Mouse (Mus musculus) intestine, embryonic 15.5 days (tissue): Measurements from ENCODE around the gene Mindy4b-ps. TPM values are rescaled to one million over a fixed set of nuclear protein-coding genes. Genes with fewer than 3 reads are reported as not detected.
A peak's percentile ranks its signal among the peaks of the same experiment; 100 is the strongest.

ENCODE experiments used
- ATAC-seq: fragments of 200-750 bp; cut with Nextera tagmentation; 2 replicates; pipeline ENCODE4 v1.8.0; 2017; ENCODE audit warnings: moderate TSS enrichment, moderate library complexity
- H3K27ac ChIP-seq: fragments of 300-500 bp; sonication (generic); 2 replicates; pipeline ENCODE4 v1.5.1; 2015; ENCODE audit warnings: mild to moderate bottlenecking, inconsistent platforms
- H3K27me3 ChIP-seq: fragments of 300-500 bp; sonication (generic); replicated peaks from 2 replicates; pipeline ENCODE4 v1.6.1; 2015; ENCODE audit warnings: inconsistent platforms
- H3K36me3 ChIP-seq: fragments of 300-500 bp; sonication (generic); 2 replicates; pipeline ENCODE4 v1.6.1; 2015; ENCODE audit warnings: inconsistent platforms
- H3K4me1 ChIP-seq: fragments of 300-500 bp; sonication (generic); replicated peaks from 2 replicates; pipeline ENCODE4 v1.6.1; 2015; ENCODE audit warnings: inconsistent platforms
- H3K4me2 ChIP-seq: fragments of 300-500 bp; sonication (generic); replicated peaks from 2 replicates; pipeline ENCODE4 v1.6.1; 2015; ENCODE audit warnings: mild to moderate bottlenecking, inconsistent platforms
- H3K4me3 ChIP-seq: fragments of 300-500 bp; sonication (generic); replicated peaks from 2 replicates; pipeline ENCODE4 v1.5.1; 2015; ENCODE audit warnings: inconsistent platforms
- H3K9ac ChIP-seq: fragments of 300-500 bp; sonication (generic); 2 replicates; pipeline ENCODE4 v1.6.1; 2015; ENCODE audit warnings: inconsistent platforms
- H3K9me3 ChIP-seq: fragments of 300-500 bp; sonication (generic); 2 replicates; pipeline ENCODE4 v1.6.1; 2016; ENCODE audit warnings: inconsistent platforms
- WGBS: fragments of 180-500 bp; shearing (Covaris S2); methylation state at CpG from one replicate; pipeline ENCODE4 v1.1.7; 2015; 5-methylcytosine and 5-hydroxymethylcytosine counted together
- polyA plus RNA-seq: library from polyadenylated mRNA; unstranded; fragments of >200 nt; fragmentation: Nextera tagmentation; extraction: Ambion mirVana; gene quantifications from 2 replicates; pipeline ENCODE4 v1.2.1, GENCODE M21; 2015

The Mindy4b-ps gene
- polyA plus RNA-seq, 1 experiment from 2014 or later = not detected

GRCm38 (mm10) chr3:58810353-58810752 lies 11.8 kb downstream of the Mindy4b-ps start:
- no peak for ATAC-seq
- H3K9ac ChIP-seq = no peak overlapping the region
- no peaks in the 10 kb centered on the region for H3K27me3 ChIP-seq
- H3K4me1 ChIP-seq = no peaks in the 10 kb centered on the region
- no peaks in the 10 kb centered on the region for H3K36me3 ChIP-seq
- H3K9me3 ChIP-seq = no peaks in the 10 kb centered on the region
- WGBS = 43% methylated on average over 11 of the region's 11 CpGs
- H3K4me3 ChIP-seq = no peak overlapping the region
- H3K27ac ChIP-seq = no peak overlapping the region
- no peak overlapping the region for H3K4me2 ChIP-seq

GRCm38 (mm10) chr3:58809111-58809915 lies 12.8 kb downstream of the Mindy4b-ps start:
- no peaks in the 10 kb centered on the region for H3K4me1 ChIP-seq
- no peak overlapping the region for H3K4me2 ChIP-seq
- H3K27me3 ChIP-seq = no peaks in the 10 kb centered on the region
- 64% methylated on average over 12 of the region's 12 CpGs for WGBS
- H3K36me3 ChIP-seq = no peaks in the 10 kb centered on the region
- H3K9me3 ChIP-seq = no peaks in the 10 kb centered on the region
- no peak overlapping the region for H3K9ac ChIP-seq
- H3K4me3 ChIP-seq = no peak overlapping the region
- no peak for ATAC-seq
- H3K27ac ChIP-seq = no peak overlapping the region

DNA sequence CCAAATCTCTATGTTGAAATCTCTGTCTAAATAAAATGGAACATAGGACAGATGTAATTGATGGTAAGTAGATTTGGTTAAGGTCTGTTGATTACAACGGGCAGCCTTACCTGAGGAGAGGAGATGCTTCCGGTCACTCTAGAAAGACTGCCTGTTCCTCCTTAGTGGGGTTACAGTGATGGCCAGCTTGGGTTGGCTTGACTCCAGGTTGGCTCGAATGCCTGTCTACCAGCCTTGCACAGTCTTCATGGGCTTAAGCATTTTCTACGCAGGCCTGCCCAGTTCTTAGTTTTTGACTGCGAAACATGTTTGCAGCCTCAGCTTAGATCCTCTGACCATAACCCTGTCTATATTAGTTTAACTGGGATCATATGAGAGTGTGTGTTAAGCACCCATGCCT lies 13.5 kb downstream of the Mindy4b-ps start:
- WGBS = 91% methylated on average over 5 of the region's 5 CpGs
- H3K27me3 ChIP-seq = no peaks in the 10 kb centered on the region
- no peak overlapping the region for H3K27ac ChIP-seq
- H3K9ac ChIP-seq = no peak overlapping the region
- H3K36me3 ChIP-seq = no peaks in the 10 kb centered on the region
- no peak overlapping the region for H3K4me3 ChIP-seq
- no peaks in the 10 kb centered on the region for H3K9me3 ChIP-seq
- ATAC-seq = no peak
- no peaks in the 10 kb centered on the region for H3K4me1 ChIP-seq
- H3K4me2 ChIP-seq = no peak overlapping the region

GRCm38 (mm10) chr3:58804745-58805144 lies 17.4 kb downstream of the Mindy4b-ps start:
- H3K36me3 ChIP-seq = no peaks in the 10 kb centered on the region
- H3K27me3 ChIP-seq = no peaks in the 10 kb centered on the region
- no peak overlapping the region for H3K9ac ChIP-seq
- H3K4me1 ChIP-seq = no peaks in the 10 kb centered on the region
- 91% methylated on average over 6 of the region's 6 CpGs for WGBS
- H3K4me3 ChIP-seq = no peak overlapping the region
- no peak overlapping the region for H3K27ac ChIP-seq
- ATAC-seq = no peak
- H3K9me3 ChIP-seq = no peaks in the 10 kb centered on the region
- no peak overlapping the region for H3K4me2 ChIP-seq

DNA sequence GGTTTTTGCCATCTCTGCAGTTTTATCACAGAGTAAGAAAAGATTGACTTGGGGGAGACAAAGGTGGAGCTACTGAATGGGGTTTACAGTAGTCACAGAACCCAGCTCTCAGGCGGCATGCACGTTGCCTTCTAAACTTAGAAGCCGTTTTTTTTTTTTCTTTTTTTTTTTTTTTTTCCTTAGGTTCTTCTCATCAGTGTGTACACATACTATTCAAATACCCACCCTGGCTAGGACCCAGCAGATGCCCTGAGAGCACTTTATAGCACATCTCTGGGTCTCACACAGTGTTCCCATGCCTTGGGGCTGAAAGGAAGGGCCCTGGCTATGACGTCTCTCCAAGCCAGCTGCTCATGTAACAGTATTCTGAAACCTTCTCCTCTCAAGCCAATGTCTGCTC lies 23.4 kb downstream of the Mindy4b-ps start:
- Histone ChIP-seq H3K27ac (no peak overlapping the region), H3K27me3 (no peaks in the 10 kb centered on the region), H3K4me1 (no peaks in the 10 kb centered on the region), H3K4me3 (no peak overlapping the region), H3K4me2 (no peak overlapping the region), H3K36me3 (no peaks in the 10 kb centered on the region), H3K9ac (no peak overlapping the region), H3K9me3 (no peaks in the 10 kb centered on the region)
- no peak for ATAC-seq
- WGBS = 76% methylated on average over 4 of the region's 4 CpGs

DNA sequence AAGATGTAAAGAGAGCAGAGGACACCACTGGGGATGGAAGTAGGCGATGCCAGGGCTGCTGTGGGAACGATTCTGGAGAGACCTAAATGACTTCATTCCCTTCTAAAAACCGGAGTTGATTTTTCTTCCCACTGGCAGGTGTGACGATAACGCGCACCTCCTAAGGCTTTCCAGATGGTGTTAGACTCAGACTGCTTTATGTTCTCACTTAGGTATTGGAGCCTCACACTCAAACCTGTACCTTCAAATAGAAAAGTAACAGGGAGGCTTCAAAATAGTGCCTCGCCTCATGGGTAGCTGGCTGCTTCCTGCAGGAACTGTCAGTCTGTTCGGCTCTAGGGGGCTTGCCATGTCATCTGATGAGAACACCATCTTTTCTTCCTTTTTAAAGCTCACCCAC lies 23.9 kb downstream of the Mindy4b-ps start:
- Histone ChIP-seq H3K9ac (no peak overlapping the region), H3K4me3 (no peak overlapping the region), H3K27me3 (no peaks in the 10 kb centered on the region), H3K27ac (no peak overlapping the region), H3K4me1 (no peaks in the 10 kb centered on the region), H3K4me2 (no peak overlapping the region), H3K9me3 (no peaks in the 10 kb centered on the region), H3K36me3 (no peaks in the 10 kb centered on the region)
- 85% methylated on average over 8 of the region's 8 CpGs for WGBS
- ATAC-seq = no peak

DNA sequence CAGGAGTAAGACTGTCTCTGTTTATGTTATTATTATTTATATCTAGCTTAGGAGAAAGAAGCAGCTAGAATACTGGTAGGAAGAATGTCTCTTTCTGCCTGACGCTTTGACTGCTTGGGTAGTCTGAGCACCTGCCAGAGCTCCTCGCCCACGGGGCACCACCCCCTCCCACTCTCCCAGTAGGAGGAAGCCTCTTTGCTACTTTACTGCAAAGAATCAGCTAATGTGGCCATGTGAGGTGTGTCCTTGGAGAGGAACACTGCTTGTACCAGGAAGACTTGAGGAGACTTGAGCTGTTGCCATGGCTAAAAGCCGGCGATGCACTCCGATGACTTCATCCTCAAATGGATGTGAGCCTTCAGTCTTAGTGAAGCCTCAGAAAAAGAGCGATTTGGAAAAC lies 32.6 kb downstream of the Mindy4b-ps start:
- peak; percentile 43; the same call in 1 of the 2 replicates for ATAC-seq
- Histone ChIP-seq H3K4me2 (no peak overlapping the region), H3K27me3 (no peaks in the 10 kb centered on the region), H3K4me3 (no peak overlapping the region), H3K36me3 (no peaks in the 10 kb centered on the region), H3K4me1 (0 out of 2 replicates have a peak, but pooled peaks cover 5% of the 10 kb centered on the region), H3K9ac (no peak overlapping the region), H3K27ac (no peak overlapping the region), H3K9me3 (no peaks in the 10 kb centered on the region)
- WGBS = 46% methylated on average over 7 of the region's 7 CpGs

GRCm38 (mm10) chr3:58789033-58789432 lies 33.1 kb downstream of the Mindy4b-ps start:
- H3K9ac ChIP-seq = no peak overlapping the region
- H3K36me3 ChIP-seq = no peaks in the 10 kb centered on the region
- H3K27me3 ChIP-seq = no peaks in the 10 kb centered on the region
- WGBS = 24% methylated on average over 5 of the region's 5 CpGs
- no peak overlapping the region for H3K4me3 ChIP-seq
- no peak overlapping the region for H3K27ac ChIP-seq
- H3K4me2 ChIP-seq = no peak overlapping the region
- no peaks in the 10 kb centered on the region for H3K9me3 ChIP-seq
- 0 out of 2 replicates have a peak, but pooled peaks cover 5% of the 10 kb centered on the region for H3K4me1 ChIP-seq
- ATAC-seq = 0 out of 2 replicates have a peak, but pooled peaks have one; percentile 56

GRCm38 (mm10) chr3:58786470-58786869 lies 35.6 kb downstream of the Mindy4b-ps start:
- Histone ChIP-seq H3K9ac (no peak overlapping the region), H3K9me3 (no peaks in the 10 kb centered on the region), H3K27ac (no peak overlapping the region), H3K4me3 (no peak overlapping the region), H3K36me3 (no peaks in the 10 kb centered on the region), H3K4me1 (0 out of 2 replicates have a peak, but pooled peaks cover 5% of the 10 kb centered on the region), H3K4me2 (no peak overlapping the region), H3K27me3 (no peaks in the 10 kb centered on the region)
- ATAC-seq = no peak
- 75% methylated on average over 4 of the region's 4 CpGs for WGBS

DNA sequence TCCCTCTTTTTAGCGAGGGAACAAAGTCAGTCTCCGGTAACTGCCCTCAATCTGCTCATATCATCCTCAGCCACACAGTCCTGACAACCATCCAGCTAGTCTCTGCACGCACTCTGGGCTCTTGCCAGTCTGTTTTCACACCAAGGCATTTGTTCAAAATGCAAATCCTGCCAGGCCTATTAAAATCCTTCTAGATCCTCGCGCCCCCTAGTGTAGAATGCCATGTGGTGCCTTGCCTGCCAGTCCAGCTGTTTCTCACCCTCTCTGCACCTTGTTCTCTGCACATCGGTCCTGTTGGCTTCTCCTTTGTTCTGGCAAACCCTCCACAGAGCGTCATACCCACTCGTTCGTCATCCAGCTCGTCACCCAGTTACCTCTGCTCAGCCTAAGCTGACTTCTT lies 36.2 kb downstream of the Mindy4b-ps start:
- Histone ChIP-seq H3K4me1 (0 out of 2 replicates have a peak, but pooled peaks cover 5% of the 10 kb centered on the region), H3K9me3 (no peaks in the 10 kb centered on the region), H3K4me2 (no peak overlapping the region), H3K4me3 (no peak overlapping the region), H3K36me3 (no peaks in the 10 kb centered on the region), H3K9ac (no peak overlapping the region), H3K27ac (no peak overlapping the region), H3K27me3 (no peaks in the 10 kb centered on the region)
- 25% methylated on average over 10 of the region's 10 CpGs for WGBS
- no peak for ATAC-seq

DNA sequence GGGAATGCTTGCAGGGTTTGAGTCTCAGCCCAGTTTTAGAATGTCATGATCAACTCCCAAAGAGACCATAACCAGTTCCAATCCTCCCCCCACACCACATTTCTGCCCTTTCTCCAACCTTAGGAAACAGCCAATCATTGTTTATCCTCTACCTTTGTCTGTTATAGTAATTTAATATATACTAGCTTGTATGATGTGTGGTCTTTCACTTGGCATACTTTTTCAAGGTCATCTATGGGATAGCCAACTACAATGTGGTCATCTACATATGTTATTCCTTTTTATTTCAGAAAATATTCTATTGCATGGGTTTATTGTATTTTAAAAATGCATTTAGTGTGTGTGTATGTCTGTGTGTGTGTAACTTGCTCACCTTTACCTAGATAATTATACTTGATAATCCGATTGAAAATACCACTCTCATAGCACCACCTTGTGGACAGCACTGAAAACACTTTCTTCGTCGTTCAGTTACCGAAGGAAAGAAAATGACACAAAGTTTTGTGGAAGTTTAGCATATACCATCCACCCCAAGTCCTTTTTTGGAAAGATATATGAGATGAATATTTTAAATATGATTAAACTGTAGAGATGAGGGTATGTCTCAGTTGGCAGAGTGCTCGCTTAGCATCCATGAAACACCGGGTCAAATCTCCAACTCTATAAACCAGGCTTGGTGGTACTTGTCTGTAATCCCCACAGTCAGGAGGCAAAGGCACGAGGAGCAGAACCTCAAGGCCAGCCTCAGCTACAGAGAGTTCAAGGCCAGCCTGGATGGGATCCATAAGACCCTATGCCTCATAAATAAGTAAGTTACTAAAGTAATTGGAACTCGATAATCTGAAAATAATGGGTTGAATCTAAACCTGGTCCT lies 37.7 kb downstream of the Mindy4b-ps start:
- no peak for ATAC-seq
- H3K27ac ChIP-seq = no peak overlapping the region
- H3K9me3 ChIP-seq = no peaks in the 10 kb centered on the region
- no peaks in the 10 kb centered on the region for H3K36me3 ChIP-seq
- H3K4me1 ChIP-seq = 0 out of 2 replicates have a peak, but pooled peaks cover 3% of the 10 kb centered on the region
- no peak overlapping the region for H3K4me2 ChIP-seq
- H3K27me3 ChIP-seq = no peaks in the 10 kb centered on the region
- no peak overlapping the region for H3K4me3 ChIP-seq
- WGBS = 36% methylated on average over 8 of the region's 8 CpGs
- no peak overlapping the region for H3K9ac ChIP-seq

- H3K9ac ChIP-seq = no peak overlapping the region
- H3K9me3 ChIP-seq = no peaks in the 10 kb centered on the region
- peak; percentile 31; the same call in 1 of the 2 replicates for ATAC-seq
- H3K27me3 ChIP-seq = no peaks in the 10 kb centered on the region
- H3K4me2 ChIP-seq = no peak overlapping the region
- H3K4me3 ChIP-seq = no peak overlapping the region
- no peaks in the 10 kb centered on the region for H3K4me1 ChIP-seq
- 54% methylated on average over 8 of the region's 8 CpGs for WGBS
- H3K27ac ChIP-seq = no peak overlapping the region
- no peaks in the 10 kb centered on the region for H3K36me3 ChIP-seq
Observed at GRCm38 (mm10) chr3:58783602-58784218, 38.4 kb downstream of the Mindy4b-ps start.
